Mouse (Mus musculus): ENCODE data around the gene Rab29. TPM values are rescaled to one million over a fixed set of nuclear protein-coding genes. Genes with fewer than 3 reads are reported as not detected.

The Rab29 gene
- polyA plus RNA-seq, 1 experiment from 2014 or later, result 22.4 TPM

- H3K9ac ChIP-seq (ENCODE audit: low read depth, low read length), result peak overlapping the region; percentile 85
- under 1% methylated on average over 36 of the region's 36 CpGs for WGBS
- H3K4me3 ChIP-seq (ENCODE audit: low read length), result peak overlapping the region; percentile 81
- H3K9me3 ChIP-seq (ENCODE audit: control insufficient read depth, low read length), result no peaks in the 10 kb centered on the region
- peak overlapping the region; percentile 62 for H3K27ac ChIP-seq (ENCODE audit: low read length)
- ATAC-seq, result peak; percentile 96
- H3K4me1 ChIP-seq (ENCODE audit: control insufficient read depth, insufficient read depth, low read length), result peaks cover 6% of the 10 kb centered on the region; the same call in 1 of the 2 replicates
- no peaks in the 10 kb centered on the region for H3K27me3 ChIP-seq (replicated peaks; ENCODE audit: control insufficient read depth, insufficient read depth, low read length)
- peak overlapping the region; percentile 76 for H3K4me2 ChIP-seq (ENCODE audit: low read depth, low read length)
- H3K36me3 ChIP-seq (ENCODE audit: control insufficient read depth, insufficient read depth, low read length), result no peaks in the 10 kb centered on the region
Measured at GRCm38 (mm10) chr1:131827787-131828258, 39.2 kb upstream of the Rab29 start.

- ATAC-seq, result peak; percentile 75
- Histone ChIP-seq H3K9ac (ENCODE audit: low read depth, low read length) (peak overlapping the region; percentile 85), H3K4me1 (ENCODE audit: control insufficient read depth, insufficient read depth, low read length) (peaks cover 6% of the 10 kb centered on the region; the same call in 1 of the 2 replicates), H3K9me3 (ENCODE audit: control insufficient read depth, low read length) (no peaks in the 10 kb centered on the region), H3K36me3 (ENCODE audit: control insufficient read depth, insufficient read depth, low read length) (no peaks in the 10 kb centered on the region), H3K4me3 (ENCODE audit: low read length) (peak overlapping the region; percentile 81), H3K4me2 (ENCODE audit: low read depth, low read length) (peak overlapping the region; percentile 76), H3K27me3 (replicated peaks; ENCODE audit: control insufficient read depth, insufficient read depth, low read length) (no peaks in the 10 kb centered on the region), H3K27ac (ENCODE audit: low read length) (peak overlapping the region; percentile 62)
- WGBS, result 1% methylated on average over 21 of the region's 22 CpGs
Measured at GRCm38 (mm10) chr1:131828297-131829126, 38.5 kb upstream of the Rab29 start.

DNA sequence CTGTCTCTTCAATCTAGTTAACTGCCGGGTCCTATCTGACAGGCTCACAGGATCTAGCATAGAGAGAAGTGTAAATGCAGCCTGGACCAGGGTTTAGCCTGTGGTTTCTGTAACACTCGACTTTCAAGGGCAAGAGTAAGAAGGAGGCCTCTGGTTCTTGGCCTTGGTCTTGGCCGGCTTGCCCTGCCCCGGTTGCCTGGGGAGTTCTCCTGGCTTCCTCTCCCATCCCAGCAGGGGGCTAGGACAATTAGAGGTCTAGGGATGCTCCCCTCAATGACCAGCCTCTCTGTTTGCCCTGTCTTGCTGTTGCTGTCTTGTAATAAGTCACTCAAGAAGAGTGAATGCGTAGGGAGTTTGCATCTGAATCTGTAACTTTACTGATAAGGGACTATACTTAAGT is 37.7 kb upstream of the Rab29 start:
- Histone ChIP-seq H3K27ac (ENCODE audit: low read length) (no peak overlapping the region), H3K4me3 (ENCODE audit: low read length) (peak overlapping the region; percentile 81; the same call in 1 of the 2 replicates), H3K9me3 (ENCODE audit: control insufficient read depth, low read length) (no peaks in the 10 kb centered on the region), H3K4me2 (ENCODE audit: low read depth, low read length) (peak overlapping the region; percentile 76), H3K4me1 (ENCODE audit: control insufficient read depth, insufficient read depth, low read length) (peaks cover 6% of the 10 kb centered on the region; the same call in 1 of the 2 replicates), H3K9ac (ENCODE audit: low read depth, low read length) (peak overlapping the region; percentile 44; the same call in 1 of the 2 replicates), H3K36me3 (ENCODE audit: control insufficient read depth, insufficient read depth, low read length) (no peaks in the 10 kb centered on the region), H3K27me3 (replicated peaks; ENCODE audit: control insufficient read depth, insufficient read depth, low read length) (no peaks in the 10 kb centered on the region)
- no peak for ATAC-seq
- 42% methylated on average over 5 of the region's 5 CpGs for WGBS

DNA sequence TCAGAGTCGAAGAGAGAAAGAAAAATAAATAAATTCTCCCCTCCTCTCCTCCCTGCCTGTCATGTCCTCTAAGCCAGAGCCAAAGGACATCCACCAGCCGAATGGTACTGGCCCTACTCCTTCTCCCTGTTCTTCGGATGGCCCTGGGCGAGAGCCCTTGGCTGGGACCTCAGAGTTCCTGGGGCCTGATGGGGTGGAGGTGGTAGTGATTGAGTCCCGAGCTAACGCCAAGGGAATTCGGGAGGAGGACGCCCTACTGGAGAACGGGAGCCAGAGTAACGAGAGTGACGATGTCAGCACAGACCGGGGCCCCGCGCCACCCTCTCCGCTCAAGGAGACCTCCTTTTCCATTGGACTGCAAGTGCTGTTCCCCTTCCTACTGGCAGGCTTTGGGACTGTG is 36.5 kb upstream of the Rab29 start:
- Histone ChIP-seq H3K27ac (ENCODE audit: low read length) (no peak overlapping the region), H3K9me3 (ENCODE audit: control insufficient read depth, low read length) (no peaks in the 10 kb centered on the region), H3K27me3 (replicated peaks; ENCODE audit: control insufficient read depth, insufficient read depth, low read length) (no peaks in the 10 kb centered on the region), H3K36me3 (ENCODE audit: control insufficient read depth, insufficient read depth, low read length) (no peaks in the 10 kb centered on the region), H3K4me2 (ENCODE audit: low read depth, low read length) (no peak overlapping the region), H3K9ac (ENCODE audit: low read depth, low read length) (no peak overlapping the region), H3K4me1 (ENCODE audit: control insufficient read depth, insufficient read depth, low read length) (peaks cover 6% of the 10 kb centered on the region; the same call in 1 of the 2 replicates), H3K4me3 (ENCODE audit: low read length) (no peak overlapping the region)
- WGBS, result 92% methylated on average over 15 of the region's 15 CpGs
- ATAC-seq, result no peak

DNA sequence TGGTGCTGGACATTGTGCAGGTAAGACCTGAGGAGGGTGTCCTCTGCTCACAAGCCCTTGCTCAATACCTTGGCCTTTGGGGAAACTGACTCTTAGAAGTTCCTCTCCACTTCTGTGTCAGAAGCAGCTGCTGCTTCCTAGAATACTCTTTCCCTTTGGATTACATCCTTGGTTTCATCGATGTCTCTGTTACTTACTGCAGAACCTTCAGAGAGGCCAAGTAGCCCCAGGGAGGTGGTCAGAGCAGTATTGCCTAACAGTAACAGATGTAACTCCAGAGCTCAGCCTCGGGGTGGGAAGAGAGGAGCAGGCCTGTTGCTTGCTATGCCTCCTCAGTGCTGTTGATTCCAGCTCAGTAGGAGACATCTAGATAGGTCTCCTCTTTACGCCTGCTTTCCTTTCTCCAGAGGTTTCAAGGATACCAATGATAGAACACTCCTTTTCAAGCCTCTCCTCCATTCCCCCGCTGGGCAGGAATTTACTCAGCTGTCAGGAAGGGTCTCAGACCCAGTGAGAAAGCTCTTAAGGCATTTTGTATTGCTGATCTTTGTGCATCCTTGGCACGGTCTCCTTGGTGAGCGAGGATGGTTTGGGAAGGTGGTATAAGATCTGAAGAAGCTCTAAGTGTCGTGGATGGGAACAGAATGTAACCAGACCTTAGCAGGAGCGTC is 35.9 kb upstream of the Rab29 start:
- no peak overlapping the region for H3K4me3 ChIP-seq (ENCODE audit: low read length)
- H3K36me3 ChIP-seq (ENCODE audit: control insufficient read depth, insufficient read depth, low read length), result no peaks in the 10 kb centered on the region
- WGBS, result 78% methylated on average over 8 of the region's 8 CpGs
- no peak overlapping the region for H3K9ac ChIP-seq (ENCODE audit: low read depth, low read length)
- H3K27me3 ChIP-seq (replicated peaks; ENCODE audit: control insufficient read depth, insufficient read depth, low read length), result no peaks in the 10 kb centered on the region
- H3K4me2 ChIP-seq (ENCODE audit: low read depth, low read length), result no peak overlapping the region
- ATAC-seq, result no peak
- H3K27ac ChIP-seq (ENCODE audit: low read length), result no peak overlapping the region
- peaks cover 6% of the 10 kb centered on the region; the same call in 1 of the 2 replicates for H3K4me1 ChIP-seq (ENCODE audit: control insufficient read depth, insufficient read depth, low read length)
- H3K9me3 ChIP-seq (ENCODE audit: control insufficient read depth, low read length), result no peaks in the 10 kb centered on the region

- Histone ChIP-seq H3K27ac (ENCODE audit: low read length) (no peak overlapping the region), H3K4me3 (ENCODE audit: low read length) (no peak overlapping the region), H3K4me1 (ENCODE audit: control insufficient read depth, insufficient read depth, low read length) (no peaks in the 10 kb centered on the region), H3K9me3 (ENCODE audit: control insufficient read depth, low read length) (no peaks in the 10 kb centered on the region), H3K9ac (ENCODE audit: low read depth, low read length) (no peak overlapping the region), H3K36me3 (ENCODE audit: control insufficient read depth, insufficient read depth, low read length) (peaks cover 2% of the 10 kb centered on the region; the same call in 1 of the 2 replicates), H3K27me3 (replicated peaks; ENCODE audit: control insufficient read depth, insufficient read depth, low read length) (no peaks in the 10 kb centered on the region), H3K4me2 (ENCODE audit: low read depth, low read length) (no peak overlapping the region)
- 80% methylated on average over 3 of the region's 3 CpGs for WGBS
- ATAC-seq, result no peak
Measured at GRCm38 (mm10) chr1:131837035-131837434, 30.0 kb upstream of the Rab29 start.

DNA sequence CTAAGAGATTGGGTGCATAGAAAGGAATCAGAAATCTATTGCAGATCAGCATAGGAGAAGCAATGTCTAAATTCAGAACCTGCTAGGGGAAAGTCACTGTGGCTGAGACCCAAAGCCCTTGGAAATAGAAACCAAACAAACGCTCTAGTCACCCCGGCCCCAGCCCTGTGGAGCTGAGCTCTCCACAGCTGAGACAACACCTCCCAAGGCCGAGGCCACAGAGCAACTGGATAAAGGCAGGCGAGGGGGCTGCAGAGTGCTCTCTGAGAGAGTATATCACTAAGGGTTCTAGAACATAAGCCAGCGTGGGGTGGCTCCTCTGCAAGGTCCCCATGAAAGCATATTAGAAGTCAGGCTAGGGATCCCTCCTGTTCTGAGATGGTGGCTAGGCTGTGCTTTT is 28.5 kb upstream of the Rab29 start:
- Histone ChIP-seq H3K27me3 (replicated peaks; ENCODE audit: control insufficient read depth, insufficient read depth, low read length) (no peaks in the 10 kb centered on the region), H3K9me3 (ENCODE audit: control insufficient read depth, low read length) (no peaks in the 10 kb centered on the region), H3K4me1 (ENCODE audit: control insufficient read depth, insufficient read depth, low read length) (no peaks in the 10 kb centered on the region), H3K4me3 (ENCODE audit: low read length) (no peak overlapping the region), H3K27ac (ENCODE audit: low read length) (no peak overlapping the region), H3K36me3 (ENCODE audit: control insufficient read depth, insufficient read depth, low read length) (peaks cover 9% of the 10 kb centered on the region; the same call in 1 of the 2 replicates), H3K4me2 (ENCODE audit: low read depth, low read length) (no peak overlapping the region), H3K9ac (ENCODE audit: low read depth, low read length) (no peak overlapping the region)
- peak; percentile 68; the same call in 1 of the 2 replicates for ATAC-seq
- 70% methylated on average over 5 of the region's 5 CpGs for WGBS

- WGBS, result 61% methylated on average over 2 of the region's 2 CpGs
Measured at GRCm38 (mm10) chr1:131839279-131839678, 27.7 kb upstream of the Rab29 start.

GRCm38 (mm10) chr1:131842221-131842620 is 24.8 kb upstream of the Rab29 start:
- Histone ChIP-seq H3K27me3 (replicated peaks; ENCODE audit: control insufficient read depth, insufficient read depth, low read length) (no peaks in the 10 kb centered on the region), H3K4me1 (ENCODE audit: control insufficient read depth, insufficient read depth, low read length) (no peaks in the 10 kb centered on the region), H3K4me2 (ENCODE audit: low read depth, low read length) (no peak overlapping the region), H3K9ac (ENCODE audit: low read depth, low read length) (no peak overlapping the region), H3K27ac (ENCODE audit: low read length) (no peak overlapping the region), H3K9me3 (ENCODE audit: control insufficient read depth, low read length) (no peaks in the 10 kb centered on the region), H3K4me3 (ENCODE audit: low read length) (no peak overlapping the region), H3K36me3 (ENCODE audit: control insufficient read depth, insufficient read depth, low read length) (peaks cover 9% of the 10 kb centered on the region; the same call in 1 of the 2 replicates)
- 86% methylated on average over 4 of the region's 4 CpGs for WGBS
- no peak for ATAC-seq

More at GRCm38 (mm10) chr1:131839279-131839678, 27.7 kb upstream of the Rab29 start:
- H3K27me3 ChIP-seq (replicated peaks; ENCODE audit: control insufficient read depth, insufficient read depth, low read length), result no peaks in the 10 kb centered on the region
- no peak overlapping the region for H3K4me2 ChIP-seq (ENCODE audit: low read depth, low read length)
- H3K4me1 ChIP-seq (ENCODE audit: control insufficient read depth, insufficient read depth, low read length), result no peaks in the 10 kb centered on the region
- ATAC-seq, result no peak
- H3K27ac ChIP-seq (ENCODE audit: low read length), result no peak overlapping the region
- no peak overlapping the region for H3K4me3 ChIP-seq (ENCODE audit: low read length)
- H3K36me3 ChIP-seq (ENCODE audit: control insufficient read depth, insufficient read depth, low read length), result peaks cover 9% of the 10 kb centered on the region; the same call in 1 of the 2 replicates
- H3K9ac ChIP-seq (ENCODE audit: low read depth, low read length), result no peak overlapping the region
- no peaks in the 10 kb centered on the region for H3K9me3 ChIP-seq (ENCODE audit: control insufficient read depth, low read length)

Data from intestine, embryonic 16.5 days (tissue).